Mouse (Mus musculus) liver, embryonic 14.5 days (tissue): ENCODE measurements at regions not wholly inside any gene's neighbourhood (a gene's known extent, or its start where the extent isn't known, plus 50 kb on each side); places are given as distances from the start of the nearest gene placed in this dataset.

Source experiments
- ATAC-seq: fragments of 200-750 bp; cut with Nextera tagmentation; 2 replicates; pipeline ENCODE4 v1.8.0; 2017; ENCODE audit warnings: moderate number of reproducible peaks, mild to moderate bottlenecking, moderate library complexity; ENCODE audit not compliant: insufficient read depth
- DNase-seq, 3 experiments: peaks; one replicate each; pipeline ENCODE4 v3.0.0-alpha.2; 2012 to 2013; ENCODE audit warnings: low read depth in 3 of 3, low spot score in 3 of 3
- H3K27ac ChIP-seq: fragments of 300-500 bp; sonication (generic); 2 replicates; pipeline ENCODE4 v1.5.1; 2014; ENCODE audit warnings: moderate library complexity, mild to moderate bottlenecking, control low read depth, inconsistent platforms
- H3K27me3 ChIP-seq: fragments of 300-500 bp; sonication (generic); 2 replicates; pipeline ENCODE4 v1.6.1; 2014; ENCODE audit warnings: mild to moderate bottlenecking, low read length, moderate library complexity; ENCODE audit not compliant: control insufficient read depth, insufficient read depth
- H3K36me3 ChIP-seq: fragments of 300-500 bp; sonication (generic); replicated peaks from 2 replicates; pipeline ENCODE4 v1.6.1; 2014; ENCODE audit warnings: low read depth; ENCODE audit not compliant: control insufficient read depth, insufficient read depth
- H3K4me1 ChIP-seq, 2 experiments: fragments of 200-500 bp in 1 of 2; fragments of 300-500 bp in 1 of 2; sonication (generic) in 1 of 2; replicated peaks; 2 replicates each; pipeline ENCODE4 v1.6.1; 2012 to 2014; ENCODE audit warnings: antibody characterized with exemption in 1 of 2, inconsistent platforms in 1 of 2, low read length in 1 of 2; ENCODE audit not compliant: control insufficient read depth in 2 of 2, insufficient read depth in 2 of 2
- H3K4me2 ChIP-seq: fragments of 300-500 bp; sonication (generic); 2 replicates; pipeline ENCODE4 v1.6.1; 2014; ENCODE audit warnings: low read depth, mild to moderate bottlenecking, control low read depth, moderate library complexity
- H3K4me3 ChIP-seq, 2 experiments: fragments of 200-500 bp in 1 of 2; fragments of 300-500 bp in 1 of 2; sonication (generic) in 1 of 2; 2 replicates each; pipeline ENCODE4 v1.5.1; 2012 to 2014; ENCODE audit warnings: low read depth in 2 of 2, low read length in 2 of 2, mild to moderate bottlenecking in 2 of 2, control low read depth in 1 of 2, inconsistent platforms in 1 of 2, moderate library complexity in 1 of 2; ENCODE audit not compliant: insufficient read depth in 1 of 2
- H3K9ac ChIP-seq: fragments of 300-500 bp; sonication (generic); replicated peaks from 2 replicates; pipeline ENCODE4 v1.6.1; 2014; ENCODE audit warnings: mild to moderate bottlenecking, control low read depth, moderate library complexity
- H3K9me3 ChIP-seq: fragments of 300-500 bp; sonication (generic); 2 replicates; pipeline ENCODE4 v1.6.1; 2016; ENCODE audit warnings: low read length, mixed read lengths; ENCODE audit not compliant: control insufficient read depth
- CTCF ChIP-seq: IDR thresholded peaks from 2 replicates; pipeline ENCODE4 v1.5.1; 2016; ENCODE audit warnings: antibody characterized with exemption, low read depth, control low read depth
- EP300 ChIP-seq: IDR thresholded peaks from 2 replicates; pipeline ENCODE4 v1.6.1; 2016; ENCODE audit warnings: antibody characterized with exemption, low read depth
- WGBS: fragments of 180-500 bp; shearing (Covaris S2); extraction: QIAGEN DNeasy Blood & Tissue Kit; methylation state at CpG from one replicate; pipeline ENCODE4 v1.1.7; 2014; ENCODE audit not compliant: insufficient replicate concordance; 5-methylcytosine and 5-hydroxymethylcytosine counted together

- no peaks in the 10 kb centered on the region for H3K36me3 ChIP-seq
- H3K4me2 ChIP-seq: no peak overlapping the region
- H3K4me3 ChIP-seq: no peak overlapping the region
- H3K9me3 ChIP-seq: no peaks in the 10 kb centered on the region
- H3K27ac ChIP-seq: no peak overlapping the region
- H3K9ac ChIP-seq: no peak overlapping the region
- TF ChIP-seq EP300 (no peak), CTCF (no peak)
- DNase-seq (no peak), ATAC-seq (no peak)
- H3K27me3 ChIP-seq: no peaks in the 10 kb centered on the region
- WGBS: 46% methylated on average over 2 of the region's 2 CpGs
- no peaks in the 10 kb centered on the region for H3K4me1 ChIP-seq
Observed at GRCm38 (mm10) chr3:115523515-115523914, 191.4 kb downstream of the S1pr1 start.

- Histone ChIP-seq H3K4me1 (no peaks in the 10 kb centered on the region), H3K27ac (no peak overlapping the region), H3K27me3 (no peaks in the 10 kb centered on the region), H3K4me3 (no peak overlapping the region), H3K4me2 (no peak overlapping the region), H3K36me3 (no peaks in the 10 kb centered on the region), H3K9ac (no peak overlapping the region), H3K9me3 (no peaks in the 10 kb centered on the region)
- WGBS: 59% methylated on average over 4 of the region's 4 CpGs
- TF ChIP-seq EP300: no peak
- TF ChIP-seq CTCF: no peak
- ATAC-seq (no peak), DNase-seq (no peak)
Observed at GRCm38 (mm10) chr3:115515645-115516044, 199.2 kb downstream of the S1pr1 start.

- no peak overlapping the region for H3K4me2 ChIP-seq
- H3K9me3 ChIP-seq: no peaks in the 10 kb centered on the region
- no peak overlapping the region for H3K27ac ChIP-seq
- no peaks in the 10 kb centered on the region for H3K36me3 ChIP-seq
- no peak overlapping the region for H3K4me3 ChIP-seq
- H3K9ac ChIP-seq: no peak overlapping the region
- WGBS: 73% methylated on average over 4 of the region's 4 CpGs
- H3K4me1 ChIP-seq: no peaks in the 10 kb centered on the region
- H3K27me3 ChIP-seq: no peaks in the 10 kb centered on the region
- no peak for TF ChIP-seq CTCF
- DNase-seq (no peak), ATAC-seq (no peak)
Observed at GRCm38 (mm10) chr3:115509658-115510057, 205.2 kb downstream of the S1pr1 start.

GRCm38 (mm10) chr3:115497420-115497819, 217.5 kb downstream of the S1pr1 start:
- Histone ChIP-seq H3K9ac (no peak overlapping the region), H3K27me3 (no peaks in the 10 kb centered on the region), H3K4me1 (no peaks in the 10 kb centered on the region), H3K27ac (no peak overlapping the region), H3K9me3 (no peaks in the 10 kb centered on the region), H3K4me2 (no peak overlapping the region), H3K4me3 (no peak overlapping the region), H3K36me3 (no peaks in the 10 kb centered on the region)
- 52% methylated on average over 1 of the region's 1 CpGs for WGBS
- no peak for TF ChIP-seq EP300
- TF ChIP-seq CTCF: no peak
- no peak for DNase-seq
- ATAC-seq: no peak

GRCm38 (mm10) chr3:115496110-115496509, 218.8 kb downstream of the S1pr1 start:
- no peaks in the 10 kb centered on the region for H3K27me3 ChIP-seq
- DNase-seq (no peak), ATAC-seq (no peak)
- no peak overlapping the region for H3K9ac ChIP-seq
- H3K27ac ChIP-seq: no peak overlapping the region
- no peak overlapping the region for H3K4me2 ChIP-seq
- no peaks in the 10 kb centered on the region for H3K4me1 ChIP-seq
- 48% methylated on average over 3 of the region's 3 CpGs for WGBS
- no peaks in the 10 kb centered on the region for H3K36me3 ChIP-seq
- H3K4me3 ChIP-seq: no peak overlapping the region
- no peak for TF ChIP-seq EP300
- no peak for TF ChIP-seq CTCF
- H3K9me3 ChIP-seq: no peaks in the 10 kb centered on the region

- Histone ChIP-seq H3K9ac (no peak overlapping the region), H3K36me3 (no peaks in the 10 kb centered on the region), H3K4me3 (no peak overlapping the region), H3K27ac (no peak overlapping the region), H3K27me3 (no peaks in the 10 kb centered on the region), H3K9me3 (no peaks in the 10 kb centered on the region), H3K4me1 (no peaks in the 10 kb centered on the region), H3K4me2 (no peak overlapping the region)
- DNase-seq: no peak
- no peak for TF ChIP-seq EP300
- no peak for TF ChIP-seq CTCF
- ATAC-seq: no peak
Observed at GRCm38 (mm10) chr3:115495692-115496091, 219.2 kb downstream of the S1pr1 start.
